Mouse (Mus musculus) brain, embryonic 14.5 days (tissue): ENCODE measurements at regions not wholly inside any gene's neighbourhood (a gene's known extent, or its start where the extent isn't known, plus 50 kb on each side); places are given as distances from the start of the nearest gene placed in this dataset.

Experiments used
- CTCF ChIP-seq: fragments of 200-500 bp; IDR thresholded peaks from 2 replicates; pipeline ENCODE4 v1.5.1; 2012; ENCODE audit warnings: inconsistent platforms, mild to moderate bottlenecking, moderate library complexity, borderline replicate concordance; ENCODE audit not compliant: insufficient read depth, insufficient read length; ENCODE audit errors: extremely low read depth
- POLR2A ChIP-seq: fragments of 200-500 bp; IDR thresholded peaks from 2 replicates; pipeline ENCODE4 v1.6.1; 2012; ENCODE audit warnings: mild to moderate bottlenecking, inconsistent platforms, borderline replicate concordance; ENCODE audit not compliant: poor library complexity, insufficient read depth, insufficient read length, severe bottlenecking; ENCODE audit errors: extremely low read depth

DNA sequence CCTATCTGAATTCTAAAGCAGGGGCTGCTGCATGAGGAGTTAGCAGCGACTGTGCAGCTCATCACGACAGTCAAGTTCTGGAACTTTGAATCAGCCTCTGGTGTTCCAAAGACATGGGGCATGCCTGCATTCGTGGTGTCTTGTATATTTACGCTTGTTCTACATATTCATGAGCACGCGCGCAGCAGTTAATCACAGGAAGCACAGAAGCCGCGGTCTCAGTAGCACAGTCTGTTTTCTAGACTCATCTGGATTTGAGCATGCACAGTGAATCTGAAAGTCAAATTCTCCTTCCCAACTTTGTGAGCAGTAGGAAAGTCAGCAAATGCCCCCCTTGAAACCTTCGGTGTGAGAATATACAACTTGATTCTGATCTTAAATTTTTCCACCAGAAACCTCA, 327.3 kb downstream of the Plk2 start:
- TF ChIP-seq POLR2A (no peak), CTCF (no peak)
